Mouse (Mus musculus) bone marrow macrophage, adult 2 months (primary cell): ENCODE measurements around the gene Dpm1. TPM values are rescaled to one million over a fixed set of nuclear protein-coding genes. Genes with fewer than 3 reads are reported as not detected.

Source experiments
- H3K27ac ChIP-seq: 2 replicates; pipeline ENCODE4 v1.5.1; 2012; ENCODE audit warnings: low read depth, low read length; ENCODE audit not compliant: insufficient read depth
- H3K4me1 ChIP-seq: 2 replicates; pipeline ENCODE4 v1.6.1; 2012; ENCODE audit warnings: low read length; ENCODE audit not compliant: control insufficient read depth, insufficient read depth
- H3K4me3 ChIP-seq: 2 replicates; pipeline ENCODE4 v1.5.1; 2012; ENCODE audit warnings: mild to moderate bottlenecking, low read length, moderate library complexity; ENCODE audit not compliant: insufficient read depth
- CTCF ChIP-seq: IDR thresholded peaks from 2 replicates; pipeline ENCODE4 v1.5.1; 2012; ENCODE audit warnings: low read depth, mild to moderate bottlenecking, low read length, moderate library complexity
- POLR2A ChIP-seq: IDR thresholded peaks from 2 replicates; pipeline ENCODE4 v1.6.1; 2012; ENCODE audit warnings: mild to moderate bottlenecking, low read depth, low read length, borderline replicate concordance
- polyA plus RNA-seq: library from polyadenylated mRNA; stranded (reverse); fragments of >200 nt; gene quantifications from 2 replicates; pipeline ENCODE4 v1.2.4, GENCODE M21; 2012; ENCODE audit not compliant: missing spikeins, insufficient read depth, insufficient read length

The Dpm1 gene
- polyA plus RNA-seq, 1 experiment = 94.1 TPM

DNA sequence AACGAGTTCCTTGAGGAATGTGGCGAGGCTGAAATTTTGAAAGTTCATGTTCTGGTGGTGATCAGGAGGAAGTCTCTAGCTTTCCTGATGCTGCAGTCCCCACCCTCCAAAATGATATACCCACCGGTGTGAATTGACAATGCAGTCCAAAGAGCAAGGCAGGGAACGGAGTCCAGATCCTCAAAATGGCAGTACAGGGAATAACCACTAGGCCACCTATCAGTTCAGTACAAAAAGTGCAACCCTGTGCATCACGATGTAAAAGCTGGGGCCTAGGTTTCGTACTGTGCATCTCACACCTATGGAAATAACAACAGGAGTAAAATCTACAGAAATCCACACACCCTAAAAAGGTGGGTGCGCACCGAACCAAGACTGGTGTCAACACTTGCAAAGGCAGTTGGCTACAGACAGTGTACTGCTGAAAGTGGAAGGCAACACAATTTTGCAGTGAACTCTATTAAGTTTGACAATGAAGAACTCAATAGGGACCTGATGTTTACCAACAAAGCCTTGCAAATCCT, 25.9 kb downstream of the Dpm1 start:
- Histone ChIP-seq H3K4me3 (peak overlapping the region; percentile 91; the same call in 1 of the 2 replicates), H3K4me1 (peaks cover 18% of the 10 kb centered on the region), H3K27ac (no peak overlapping the region)
- TF ChIP-seq CTCF = no peak
- TF ChIP-seq POLR2A = no peak

DNA sequence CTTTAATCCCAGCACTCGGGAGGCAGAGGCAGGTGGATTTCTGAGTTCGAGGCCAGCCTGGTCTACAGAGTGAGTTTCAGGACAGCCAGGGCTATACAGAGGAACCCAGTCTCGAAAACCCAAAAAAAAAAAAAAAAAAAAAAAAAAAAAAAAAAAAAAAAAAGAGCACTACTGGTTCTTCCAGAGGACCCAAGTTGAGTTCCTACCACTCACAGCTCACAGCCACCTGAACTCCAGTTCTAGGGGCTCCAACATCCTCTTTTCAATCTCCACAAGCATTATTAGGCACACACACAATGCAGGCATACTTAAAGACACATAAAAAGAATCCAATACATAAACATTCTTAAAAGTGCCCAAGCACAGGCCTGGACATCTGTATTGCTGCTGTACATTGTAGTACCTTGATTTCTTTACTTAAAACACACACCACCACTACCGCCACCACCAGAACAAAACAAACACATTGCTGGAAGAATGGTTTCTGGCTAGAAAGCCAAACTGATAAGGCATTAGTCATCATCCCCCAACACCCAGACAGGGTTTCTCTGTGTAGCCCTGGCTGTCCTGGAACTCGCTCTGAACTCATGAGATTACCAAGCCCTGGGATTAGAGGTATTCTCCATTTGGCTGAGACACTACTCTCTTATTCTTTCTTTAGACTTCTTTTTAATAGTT, 30.2 kb downstream of the Dpm1 start:
- Histone ChIP-seq H3K27ac (no peak overlapping the region), H3K4me3 (no peak overlapping the region), H3K4me1 (peaks cover 24% of the 10 kb centered on the region)
- TF ChIP-seq CTCF (no peak), POLR2A (no peak)

DNA sequence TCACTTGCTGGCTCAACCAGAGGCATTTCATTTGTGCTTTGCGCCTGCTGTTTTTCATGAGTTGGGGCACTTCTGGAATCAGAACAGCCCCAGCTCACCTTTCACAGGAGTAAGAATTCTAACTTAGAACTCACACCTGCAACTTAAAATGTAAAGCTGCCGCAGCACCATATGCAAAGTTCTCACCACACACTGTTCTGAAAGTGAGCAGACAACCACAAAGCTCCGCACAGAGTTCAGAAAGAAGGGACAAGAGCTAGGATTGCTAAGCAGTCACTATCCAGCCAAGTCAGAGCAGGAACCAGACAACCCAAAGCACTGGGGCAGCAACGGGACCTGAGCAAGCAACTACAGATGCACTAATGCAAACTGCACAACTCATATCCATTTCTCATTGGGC, 30.9 kb downstream of the Dpm1 start:
- H3K27ac ChIP-seq = no peak overlapping the region
- no peak overlapping the region for H3K4me3 ChIP-seq
- no peak for TF ChIP-seq CTCF
- TF ChIP-seq POLR2A = no peak
- peaks cover 20% of the 10 kb centered on the region for H3K4me1 ChIP-seq

DNA sequence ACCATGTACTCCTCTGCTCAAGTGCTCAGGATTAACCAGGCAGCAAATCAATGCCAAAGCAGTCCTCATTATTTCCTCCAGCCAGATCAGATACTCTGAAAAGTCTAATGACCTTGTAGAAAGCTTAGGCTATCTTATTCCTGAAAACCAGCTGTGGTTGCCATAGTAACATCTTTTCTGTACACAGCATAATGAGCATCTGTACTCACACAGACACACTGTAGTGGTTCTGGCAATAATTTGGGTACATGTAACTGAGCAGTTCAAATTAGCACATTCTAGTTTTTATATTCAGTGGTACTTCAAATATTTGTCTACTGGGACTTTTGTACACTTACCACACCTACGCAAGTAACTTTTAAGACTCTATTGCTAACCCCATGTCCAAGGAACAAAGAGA, 32.0 kb downstream of the Dpm1 start:
- Histone ChIP-seq H3K4me1 (peaks cover 25% of the 10 kb centered on the region), H3K4me3 (no peak overlapping the region), H3K27ac (no peak overlapping the region)
- TF ChIP-seq POLR2A (no peak), CTCF (no peak)

DNA sequence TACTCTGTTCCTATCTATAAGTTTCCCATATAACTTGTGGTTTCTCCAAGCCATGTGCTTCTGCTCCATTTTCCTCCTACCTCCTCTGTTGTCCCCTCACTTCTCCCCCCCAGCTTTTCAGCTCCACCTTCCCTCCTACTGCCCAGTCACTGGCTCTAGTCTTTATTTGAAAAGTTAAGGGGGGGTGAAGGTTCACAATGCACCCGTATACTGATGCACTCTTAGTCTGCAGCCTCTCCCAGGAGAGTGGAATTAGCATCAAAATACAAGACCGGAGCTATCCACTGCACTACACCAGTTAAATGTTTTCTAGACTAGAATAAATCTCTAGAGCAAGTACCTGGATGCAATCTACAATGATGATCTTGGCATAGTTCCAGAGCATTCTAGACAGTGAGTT, 34.7 kb downstream of the Dpm1 start:
- TF ChIP-seq CTCF = no peak
- no peak for TF ChIP-seq POLR2A
- peaks cover 22% of the 10 kb centered on the region for H3K4me1 ChIP-seq

DNA sequence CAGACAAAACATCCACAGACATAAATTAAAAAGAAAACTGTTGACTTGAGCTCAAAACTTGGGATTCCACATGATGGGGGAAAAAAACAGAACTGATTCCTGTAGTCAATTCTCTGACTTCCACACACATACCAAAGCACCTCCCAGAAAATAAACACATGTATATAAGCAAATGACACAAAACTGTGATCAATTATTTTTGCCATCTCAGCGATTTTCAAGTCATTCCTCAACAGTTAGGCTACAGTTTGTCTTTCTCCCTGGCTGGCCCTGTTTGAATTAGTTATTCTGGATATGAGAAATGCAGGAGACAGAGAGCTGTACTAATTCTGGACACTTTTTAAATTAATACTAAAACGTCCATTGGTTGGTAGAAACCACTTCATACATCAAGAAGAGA, 36.7 kb downstream of the Dpm1 start:
- Histone ChIP-seq H3K4me3 (no peak overlapping the region), H3K27ac (no peak overlapping the region), H3K4me1 (peaks cover 21% of the 10 kb centered on the region)
- no peak for TF ChIP-seq CTCF
- no peak for TF ChIP-seq POLR2A

More for the DNA sequence above, 34.7 kb downstream of the Dpm1 start:
- H3K27ac ChIP-seq = no peak overlapping the region
- no peak overlapping the region for H3K4me3 ChIP-seq

DNA sequence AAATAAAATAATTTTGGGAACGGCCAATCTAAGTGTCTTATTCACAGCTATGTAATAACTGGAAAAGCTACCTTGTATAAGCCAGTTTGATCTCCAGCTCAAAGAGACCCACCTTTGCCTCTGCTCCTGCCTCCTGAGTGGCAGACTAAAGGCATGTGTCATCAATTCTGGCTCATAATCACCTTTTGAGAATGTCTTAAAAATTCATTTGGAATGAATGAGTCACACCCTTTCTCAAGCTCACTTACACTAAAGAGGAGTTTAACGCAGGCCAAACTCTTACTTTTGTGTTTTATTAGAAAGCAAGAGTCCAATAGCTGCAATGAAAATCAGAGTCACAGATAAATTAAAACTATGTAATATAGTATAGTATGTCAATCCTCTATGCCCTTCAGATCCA, 38.5 kb downstream of the Dpm1 start:
- Histone ChIP-seq H3K4me1 (peaks cover 16% of the 10 kb centered on the region), H3K4me3 (no peak overlapping the region), H3K27ac (no peak overlapping the region)
- TF ChIP-seq POLR2A (no peak), CTCF (no peak)

DNA sequence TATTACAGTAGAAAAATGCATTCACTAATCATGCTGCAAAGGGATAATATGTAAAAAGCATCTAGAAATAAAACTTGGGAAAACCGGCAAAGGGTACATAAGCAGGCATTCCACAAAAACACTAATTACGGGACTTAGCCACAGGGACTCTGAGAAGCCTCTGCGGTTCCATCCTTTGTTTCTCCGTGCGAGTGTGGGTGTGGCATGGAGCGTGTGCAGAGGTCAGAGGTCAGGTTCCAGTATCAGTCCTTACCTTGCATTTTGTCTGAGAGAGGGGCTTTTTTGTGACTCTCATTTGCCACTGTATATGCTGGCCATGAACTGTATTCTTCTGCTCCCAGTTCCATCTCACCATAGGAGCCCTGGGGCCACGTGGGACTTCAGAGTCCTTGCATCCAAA, 54.4 kb downstream of the Dpm1 start:
- no peak overlapping the region for H3K4me3 ChIP-seq
- no peak overlapping the region for H3K27ac ChIP-seq
- no peaks in the 10 kb centered on the region for H3K4me1 ChIP-seq
- TF ChIP-seq POLR2A (no peak), CTCF (no peak)

DNA sequence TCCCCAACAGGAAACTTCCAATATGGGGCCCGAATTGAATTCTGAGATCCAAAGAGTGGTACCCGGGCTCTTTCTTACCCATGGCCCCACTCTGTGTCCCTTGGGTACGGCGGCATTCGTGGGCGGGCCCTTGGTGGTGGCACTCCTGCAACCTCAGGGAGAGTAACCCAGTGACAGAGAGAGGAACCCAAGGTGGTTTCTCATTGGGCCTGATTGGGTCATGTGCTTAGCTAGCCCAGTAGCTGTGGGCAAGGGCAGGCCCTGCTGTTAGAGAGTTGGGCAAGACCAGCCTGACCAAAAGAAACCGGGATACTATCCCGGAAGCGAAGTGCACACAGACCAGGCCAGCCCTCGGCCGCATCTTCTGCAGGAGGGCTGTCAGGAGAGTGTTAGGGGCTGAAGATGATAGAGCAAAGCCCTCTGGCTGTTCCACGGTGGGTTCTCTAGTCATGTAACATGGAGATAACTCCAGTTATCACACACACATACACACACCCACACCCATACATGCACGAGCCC, 60.2 kb downstream of the Dpm1 start:
- Histone ChIP-seq H3K27ac (peak overlapping the region; percentile 2; the same call in 1 of the 2 replicates), H3K4me1 (peaks cover 10% of the 10 kb centered on the region), H3K4me3 (peak overlapping the region; percentile 46)
- TF ChIP-seq POLR2A (0 out of 2 replicates have a peak, but pooled peaks have one; percentile 79), CTCF (no peak)

DNA sequence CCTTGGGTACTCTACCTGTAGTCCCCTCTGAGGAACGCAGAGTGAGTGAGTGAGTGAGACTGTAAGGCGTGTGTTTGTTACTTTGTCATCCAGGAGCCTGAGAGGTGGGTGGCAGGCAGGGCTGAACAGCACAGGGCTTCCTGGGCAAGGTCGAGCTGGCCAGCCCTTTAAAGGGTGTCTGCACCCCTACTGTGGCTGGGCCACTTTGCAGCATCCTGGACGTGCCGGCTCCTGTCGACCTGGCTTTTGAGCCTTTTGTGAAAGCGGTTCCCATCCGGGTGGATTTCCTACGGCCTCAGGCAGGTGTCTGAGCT, 60.6 kb downstream of the Dpm1 start:
- TF ChIP-seq CTCF (no peak), POLR2A (no peak)
- Histone ChIP-seq H3K4me1 (peaks cover 10% of the 10 kb centered on the region), H3K27ac (no peak overlapping the region), H3K4me3 (peak overlapping the region; percentile 46)
